Mouse (Mus musculus) stomach, postnatal 0 days (tissue): ENCODE measurements around the gene Ddx50. TPM values are rescaled to one million over a fixed set of nuclear protein-coding genes. Genes with fewer than 3 reads are reported as not detected.
A peak's percentile ranks its signal among the peaks of the same experiment; 100 is the strongest.

Experiments
- ATAC-seq: fragments of 200-750 bp; cut with Nextera tagmentation; 2 replicates; pipeline ENCODE4 v1.8.0; 2017; ENCODE audit not compliant: low FRiP score, low TSS enrichment
- DNase-seq: peaks from one replicate; pipeline ENCODE4 v3.0.0-alpha.2; 2016; ENCODE audit warnings: low spot score
- H3K27ac ChIP-seq: fragments of 300-500 bp; sonication (generic); replicated peaks from 2 replicates; pipeline ENCODE4 v1.5.1; 2014; ENCODE audit warnings: mild to moderate bottlenecking, control low read depth
- H3K27me3 ChIP-seq: fragments of 300-500 bp; sonication (generic); 2 replicates; pipeline ENCODE4 v1.6.1; 2014; ENCODE audit warnings: low read length; ENCODE audit not compliant: control insufficient read depth, insufficient read depth
- H3K36me3 ChIP-seq: fragments of 300-500 bp; sonication (generic); 2 replicates; pipeline ENCODE4 v1.6.1; 2014; ENCODE audit warnings: low read length, mixed read lengths; ENCODE audit not compliant: control insufficient read depth, insufficient read depth
- H3K4me1 ChIP-seq: fragments of 300-500 bp; sonication (generic); replicated peaks from 2 replicates; pipeline ENCODE4 v1.6.1; 2014; ENCODE audit warnings: antibody characterized with exemption; ENCODE audit not compliant: control insufficient read depth, insufficient read depth
- H3K4me2 ChIP-seq: fragments of 300-500 bp; sonication (generic); replicated peaks from 2 replicates; pipeline ENCODE4 v1.6.1; 2014; ENCODE audit warnings: low read depth, mild to moderate bottlenecking, control low read depth, moderate library complexity
- H3K4me3 ChIP-seq: fragments of 300-500 bp; sonication (generic); 2 replicates; pipeline ENCODE4 v1.5.1; 2014; ENCODE audit warnings: low read depth, low read length, control low read depth
- H3K9ac ChIP-seq: fragments of 300-500 bp; sonication (generic); 2 replicates; pipeline ENCODE4 v1.6.1; 2014; ENCODE audit warnings: mild to moderate bottlenecking, low read length, control low read depth, mixed read lengths
- H3K9me3 ChIP-seq: fragments of 300-500 bp; sonication (generic); 2 replicates; pipeline ENCODE4 v1.6.1; 2016; ENCODE audit warnings: low read length; ENCODE audit not compliant: control insufficient read depth
- CTCF ChIP-seq: IDR thresholded peaks from 2 replicates; pipeline ENCODE4 v1.5.1; 2016; ENCODE audit warnings: antibody characterized with exemption, low read depth, mild to moderate bottlenecking, moderate library complexity
- EP300 ChIP-seq: optimal IDR thresholded peaks from 2 replicates; pipeline ENCODE3; 2016; ENCODE audit warnings: antibody characterized with exemption
- WGBS: fragments of 180-500 bp; shearing (Covaris S2); extraction: QIAGEN DNeasy Blood & Tissue Kit; methylation state at CpG from one replicate; pipeline ENCODE4 v1.1.7; 2014; 5-methylcytosine and 5-hydroxymethylcytosine counted together
- polyA plus RNA-seq: library from polyadenylated mRNA; unstranded; fragments of >200 nt; fragmentation: Nextera tagmentation; extraction: Ambion mirVana; gene quantifications from 2 replicates; pipeline ENCODE4 v1.2.1, GENCODE M21; 2015

The Ddx50 gene
- polyA plus RNA-seq, 1 experiment from 2014 or later, result 80.6 TPM

DNA sequence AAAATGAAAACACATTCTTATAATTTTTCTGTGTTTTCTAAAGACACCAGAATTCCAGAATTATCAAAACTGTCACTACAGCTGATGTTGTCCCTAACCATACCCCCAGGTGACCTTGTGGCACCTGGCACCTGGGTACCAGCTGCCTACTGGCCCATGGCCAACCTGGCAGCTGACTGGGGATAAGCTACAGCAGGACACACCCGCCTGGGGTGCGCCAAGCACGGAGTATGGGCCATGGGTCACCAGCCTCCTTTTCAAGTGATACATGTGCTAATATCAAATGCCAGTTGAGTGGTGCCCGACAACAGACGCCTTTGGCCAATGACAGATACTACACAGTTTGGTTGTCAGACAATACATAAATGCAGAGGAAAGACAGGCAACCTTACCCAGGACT is 26.3 kb upstream of the Ddx50 start:
- no peaks in the 10 kb centered on the region for H3K9me3 ChIP-seq
- WGBS, result 71% methylated on average over 5 of the region's 5 CpGs
- no peaks in the 10 kb centered on the region for H3K36me3 ChIP-seq
- H3K27me3 ChIP-seq, result no peaks in the 10 kb centered on the region
- no peak overlapping the region for H3K9ac ChIP-seq
- DNase-seq, result peak; percentile 50
- H3K27ac ChIP-seq, result no peak overlapping the region
- H3K4me2 ChIP-seq, result no peak overlapping the region
- H3K4me3 ChIP-seq, result no peak overlapping the region
- TF ChIP-seq CTCF (no peak), EP300 (no peak)
- H3K4me1 ChIP-seq, result no peaks in the 10 kb centered on the region
- peak; percentile 63; the same call in 1 of the 2 replicates for ATAC-seq

- Histone ChIP-seq H3K9ac (no peak overlapping the region), H3K27me3 (no peaks in the 10 kb centered on the region), H3K4me2 (no peak overlapping the region), H3K4me1 (no peaks in the 10 kb centered on the region), H3K36me3 (no peaks in the 10 kb centered on the region), H3K4me3 (no peak overlapping the region), H3K27ac (no peak overlapping the region), H3K9me3 (no peaks in the 10 kb centered on the region)
- WGBS, result 82% methylated on average over 6 of the region's 6 CpGs
- DNase-seq, result no peak
- TF ChIP-seq EP300 (no peak), CTCF (no peak)
- ATAC-seq, result no peak
Measured at GRCm38 (mm10) chr10:62676196-62676595, 25.2 kb upstream of the Ddx50 start.

GRCm38 (mm10) chr10:62672359-62672758 is 21.3 kb upstream of the Ddx50 start:
- no peaks in the 10 kb centered on the region for H3K4me1 ChIP-seq
- H3K4me3 ChIP-seq, result no peak overlapping the region
- H3K9me3 ChIP-seq, result no peaks in the 10 kb centered on the region
- no peak for ATAC-seq
- no peak for DNase-seq
- 96% methylated on average over 2 of the region's 2 CpGs for WGBS
- TF ChIP-seq CTCF (peak; percentile 48), EP300 (no peak)
- no peak overlapping the region for H3K9ac ChIP-seq
- H3K36me3 ChIP-seq, result no peaks in the 10 kb centered on the region
- no peaks in the 10 kb centered on the region for H3K27me3 ChIP-seq
- no peak overlapping the region for H3K4me2 ChIP-seq
- no peak overlapping the region for H3K27ac ChIP-seq

GRCm38 (mm10) chr10:62669245-62669644 is 18.2 kb upstream of the Ddx50 start:
- Histone ChIP-seq H3K4me2 (no peak overlapping the region), H3K4me3 (no peak overlapping the region), H3K36me3 (no peaks in the 10 kb centered on the region), H3K27me3 (no peaks in the 10 kb centered on the region), H3K4me1 (no peaks in the 10 kb centered on the region), H3K9ac (no peak overlapping the region), H3K27ac (no peak overlapping the region), H3K9me3 (no peaks in the 10 kb centered on the region)
- 55% methylated on average over 14 of the region's 14 CpGs for WGBS
- no peak for ATAC-seq
- DNase-seq, result peak; percentile 35
- TF ChIP-seq CTCF (no peak), EP300 (no peak)

DNA sequence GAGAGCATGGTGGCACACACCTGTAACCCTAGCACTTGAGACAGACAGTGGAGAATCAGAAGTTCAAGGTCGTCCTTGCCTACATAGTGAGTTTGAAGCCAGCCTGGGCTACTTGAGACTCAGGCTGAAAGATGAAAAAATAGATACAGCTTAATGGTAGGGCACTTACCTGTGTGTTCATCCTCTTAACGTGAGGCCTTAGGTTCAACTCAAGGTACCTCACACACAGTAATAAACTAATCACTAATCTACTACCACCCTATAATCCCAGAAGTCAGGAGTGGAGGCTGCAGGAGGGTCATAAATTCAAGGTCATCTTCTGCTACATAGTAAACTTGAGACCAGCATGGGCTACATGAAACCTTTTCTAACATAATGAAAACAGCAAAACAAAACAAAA is 17.4 kb upstream of the Ddx50 start:
- Histone ChIP-seq H3K27me3 (no peaks in the 10 kb centered on the region), H3K27ac (no peak overlapping the region), H3K9me3 (no peaks in the 10 kb centered on the region), H3K4me3 (no peak overlapping the region), H3K4me2 (no peak overlapping the region), H3K36me3 (no peaks in the 10 kb centered on the region), H3K4me1 (no peaks in the 10 kb centered on the region), H3K9ac (no peak overlapping the region)
- 72% methylated on average over 2 of the region's 2 CpGs for WGBS
- TF ChIP-seq EP300 (no peak), CTCF (no peak)
- DNase-seq (no peak), ATAC-seq (no peak)

DNA sequence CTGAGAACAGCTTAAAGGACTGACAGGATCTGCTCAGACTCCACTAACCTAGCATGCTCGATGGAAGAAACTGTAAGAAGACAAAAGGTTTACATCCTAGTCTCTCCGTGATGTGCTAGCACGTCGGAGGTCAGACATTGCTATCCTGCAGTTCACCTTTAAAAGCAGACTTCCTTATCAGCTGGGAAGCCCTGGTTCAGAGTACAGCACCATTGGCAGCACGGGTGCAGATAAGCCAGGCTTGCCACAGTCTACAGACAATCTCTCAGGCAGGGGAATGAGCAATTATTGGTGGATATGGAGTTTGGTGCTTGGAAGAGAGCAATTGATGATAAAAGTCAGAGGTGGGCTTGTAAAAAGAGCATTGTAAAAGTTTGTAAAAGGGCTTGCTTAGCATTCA is 17.0 kb upstream of the Ddx50 start:
- H3K9ac ChIP-seq, result no peak overlapping the region
- H3K4me1 ChIP-seq, result no peaks in the 10 kb centered on the region
- ATAC-seq (no peak), DNase-seq (no peak)
- TF ChIP-seq EP300 (no peak), CTCF (no peak)
- 64% methylated on average over 5 of the region's 5 CpGs for WGBS
- no peak overlapping the region for H3K27ac ChIP-seq
- no peaks in the 10 kb centered on the region for H3K9me3 ChIP-seq
- no peak overlapping the region for H3K4me3 ChIP-seq
- H3K27me3 ChIP-seq, result no peaks in the 10 kb centered on the region
- H3K36me3 ChIP-seq, result no peaks in the 10 kb centered on the region
- H3K4me2 ChIP-seq, result no peak overlapping the region
